Mouse (Mus musculus): ENCODE data around the gene Hcn4. TPM values are rescaled to one million over a fixed set of nuclear protein-coding genes. Genes with fewer than 3 reads are reported as not detected.

The Hcn4 gene
- polyA plus RNA-seq (2014; fragmentation: Illumina TruSeq; extraction: RNeasy Lipid Tissue Mini Kit (QIAGEN cat#74804); ENCODE audit: low replicate concordance), result 0.22 TPM

DNA sequence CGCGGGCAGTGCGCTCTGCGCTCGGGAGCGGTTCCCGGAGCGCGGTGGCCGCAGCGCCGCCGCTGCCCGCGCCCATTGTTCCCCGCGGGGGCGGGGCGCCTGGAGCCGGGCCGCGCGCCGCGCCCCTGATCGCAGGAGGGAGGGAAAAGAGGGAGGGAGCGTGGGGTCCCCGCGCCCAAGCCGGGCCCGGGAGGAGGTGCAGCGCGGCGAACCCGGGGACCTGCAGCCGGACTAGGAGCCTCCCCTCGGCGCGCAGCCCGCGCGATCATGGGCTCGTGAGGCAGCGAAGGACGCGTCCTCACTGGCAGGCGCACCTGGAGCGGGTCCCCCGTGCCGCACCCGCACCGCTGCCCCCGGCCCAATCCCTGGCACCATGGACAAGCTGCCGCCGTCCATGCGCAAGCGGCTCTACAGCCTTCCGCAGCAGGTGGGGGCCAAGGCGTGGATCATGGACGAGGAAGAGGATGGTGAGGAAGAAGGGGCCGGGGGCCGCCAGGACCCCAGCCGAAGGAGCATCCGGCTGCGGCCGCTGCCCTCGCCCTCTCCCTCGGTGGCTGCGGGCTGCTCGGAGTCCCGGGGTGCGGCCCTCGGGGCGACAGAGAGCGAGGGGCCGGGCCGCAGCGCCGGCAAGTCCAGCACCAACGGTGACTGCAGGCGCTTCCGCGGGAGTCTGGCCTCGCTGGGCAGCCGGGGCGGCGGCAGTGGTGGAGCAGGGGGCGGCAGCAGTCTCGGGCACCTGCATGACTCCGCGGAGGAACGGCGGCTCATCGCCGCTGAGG is at the start of gene Hcn4:
Hcn4 (plus strand) TSS at position 274 of the 779 bp plus-strand sequence.

Other genes starting within 250 kb of the Hcn4 start
- 777 TPM for gene Nptn, start 241.2 kb upstream of the Hcn4 start, polyA plus RNA-seq (2014; fragmentation: Illumina TruSeq; extraction: RNeasy Lipid Tissue Mini Kit (QIAGEN cat#74804); ENCODE audit: low replicate concordance)
- gene Rec114, start 79.4 kb upstream of the Hcn4 start, polyA plus RNA-seq (2014; fragmentation: Illumina TruSeq; extraction: RNeasy Lipid Tissue Mini Kit (QIAGEN cat#74804); ENCODE audit: low replicate concordance), result not detected
- 29.4 TPM for gene Neo1, start 213.0 kb downstream of the Hcn4 start, polyA plus RNA-seq (2014; fragmentation: Illumina TruSeq; extraction: RNeasy Lipid Tissue Mini Kit (QIAGEN cat#74804); ENCODE audit: low replicate concordance)

Data from small intestine, adult 10 weeks (tissue).